Mouse (Mus musculus) heart, postnatal 14 days (tissue): ENCODE measurements around the gene Elmod1. TPM values are rescaled to one million over a fixed set of nuclear protein-coding genes. Genes with fewer than 3 reads are reported as not detected.
A peak's percentile ranks its signal among the peaks of the same experiment; 100 is the strongest.

Experiments used
- DNase-seq, 2 experiments: peaks; one replicate each; pipeline ENCODE4 v3.0.0; 2021 to 2022
- intact Hi-C: fragments of 180-260 bp; cut with DNase I; formaldehyde crosslinking; loops from one replicate; pipeline ENCODE4 v1.15.1; 2025
- total RNA-seq, 2 experiments: library from RNA; stranded (reverse); gene quantifications; 2 replicates each; pipeline ENCODE4 v1.2.3; 2021

Elmod1 gene
- total RNA-seq, 2 experiments from 2014 or later = 0.17 to 0.36 TPM

DNA sequence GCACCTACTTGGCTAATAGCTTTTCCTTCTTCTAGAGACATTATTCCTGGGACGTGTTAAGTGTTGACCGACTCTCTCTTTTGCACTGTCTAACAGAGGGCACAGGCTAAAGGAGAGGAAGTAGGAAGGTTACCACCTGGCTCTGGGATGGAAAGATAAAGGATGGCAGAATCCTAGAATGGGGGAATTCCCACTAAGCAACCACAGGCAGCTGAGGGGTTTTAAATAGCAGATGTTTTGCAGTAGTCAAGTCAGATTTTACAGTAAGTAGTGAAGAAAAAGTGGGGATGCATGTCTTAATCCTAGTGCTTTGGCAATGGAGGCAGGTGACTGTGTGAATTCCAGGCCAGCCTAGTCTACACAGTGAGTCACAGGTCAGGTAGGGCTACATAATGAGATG is 64.3 kb downstream of the Elmod1 start:
- no peak for DNase-seq
- intact Hi-C loops = no loop called here

GRCm38 (mm10) chr9:53910331-53910730 is 64.8 kb downstream of the Elmod1 start:
- no peak for DNase-seq
- intact Hi-C loops = no loop called here

DNA sequence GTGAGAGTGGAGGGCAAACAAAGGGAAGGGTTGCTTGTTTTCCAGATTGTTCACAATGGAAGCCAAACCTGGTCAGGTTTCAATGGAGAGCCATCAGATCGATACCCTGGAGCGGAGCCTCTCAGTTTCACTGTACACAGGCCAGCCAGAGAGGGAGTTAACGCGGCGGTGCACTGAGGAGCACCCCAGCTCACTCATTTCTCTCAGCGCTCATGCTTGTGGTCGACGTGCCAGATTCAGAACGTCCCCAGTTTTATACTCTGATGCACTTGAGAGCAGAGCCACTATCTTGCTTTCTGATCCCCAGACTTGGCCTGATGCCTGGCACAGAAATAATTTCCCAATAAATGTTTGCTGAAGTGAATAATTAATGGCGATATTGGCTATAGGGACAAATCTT is 68.3 kb downstream of the Elmod1 start:
- DNase-seq = no peak
- intact Hi-C loops = no loop called here

GRCm38 (mm10) chr9:53905418-53905817 is 69.7 kb downstream of the Elmod1 start:
- DNase-seq = no peak
- intact Hi-C loops = no loop called here

- intact Hi-C loops = no loop called here
- no peak for DNase-seq
Measured at GRCm38 (mm10) chr9:53903215-53903842, 71.8 kb downstream of the Elmod1 start.

GRCm38 (mm10) chr9:53899836-53900235 is 75.3 kb downstream of the Elmod1 start:
- DNase-seq = no peak
- intact Hi-C loops = loop anchor here (10.0 kb wide), 1 partner anchor 85 kb away; no protein-coding TSS in a partner anchor

DNA sequence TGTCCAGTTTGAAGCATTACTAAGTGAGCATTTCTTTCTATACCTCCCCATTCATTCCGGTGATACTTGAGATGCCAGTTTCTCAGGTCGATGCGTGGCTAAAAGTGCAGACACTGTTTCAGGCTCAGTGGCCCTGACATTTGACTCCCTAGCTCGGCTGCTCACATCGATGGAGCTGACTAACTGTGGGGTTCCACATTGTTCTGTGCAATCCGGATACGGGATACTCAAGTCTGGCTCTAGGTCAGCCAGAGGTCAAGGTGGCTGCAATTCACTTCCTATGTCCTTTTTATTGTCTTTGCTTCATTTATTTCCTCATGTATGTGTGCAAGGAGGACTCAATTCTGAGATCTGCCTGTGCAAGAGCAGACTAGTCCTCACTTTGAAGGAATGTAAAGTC is 79.3 kb downstream of the Elmod1 start:
- no peak for DNase-seq
- intact Hi-C loops = loop anchor here (10.0 kb wide), 1 partner anchor 89 kb away; no protein-coding TSS in a partner anchor

DNA sequence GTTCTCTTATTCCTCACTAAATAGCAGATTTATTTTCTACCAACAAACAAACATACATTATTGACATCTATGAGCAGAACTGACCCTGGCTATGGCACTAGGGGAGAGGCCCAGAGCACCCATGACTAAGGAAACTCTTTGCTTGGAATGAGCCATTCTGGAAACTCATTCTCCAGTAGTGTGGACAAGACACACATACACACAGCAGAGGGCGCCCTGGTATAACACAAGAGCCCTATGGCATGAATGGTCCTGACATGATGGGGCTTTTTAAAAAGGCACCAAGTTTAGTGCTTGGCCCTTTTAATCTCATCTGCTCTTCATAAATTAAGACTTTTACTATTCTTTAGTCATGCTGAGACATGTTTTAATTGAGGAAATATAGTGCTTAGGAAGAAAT is 85.0 kb downstream of the Elmod1 start:
- intact Hi-C loops = loop anchor here (10.0 kb wide), 1 partner anchor 95 kb away; no protein-coding TSS in a partner anchor
- peak; percentile 7 to 16 for DNase-seq

DNA sequence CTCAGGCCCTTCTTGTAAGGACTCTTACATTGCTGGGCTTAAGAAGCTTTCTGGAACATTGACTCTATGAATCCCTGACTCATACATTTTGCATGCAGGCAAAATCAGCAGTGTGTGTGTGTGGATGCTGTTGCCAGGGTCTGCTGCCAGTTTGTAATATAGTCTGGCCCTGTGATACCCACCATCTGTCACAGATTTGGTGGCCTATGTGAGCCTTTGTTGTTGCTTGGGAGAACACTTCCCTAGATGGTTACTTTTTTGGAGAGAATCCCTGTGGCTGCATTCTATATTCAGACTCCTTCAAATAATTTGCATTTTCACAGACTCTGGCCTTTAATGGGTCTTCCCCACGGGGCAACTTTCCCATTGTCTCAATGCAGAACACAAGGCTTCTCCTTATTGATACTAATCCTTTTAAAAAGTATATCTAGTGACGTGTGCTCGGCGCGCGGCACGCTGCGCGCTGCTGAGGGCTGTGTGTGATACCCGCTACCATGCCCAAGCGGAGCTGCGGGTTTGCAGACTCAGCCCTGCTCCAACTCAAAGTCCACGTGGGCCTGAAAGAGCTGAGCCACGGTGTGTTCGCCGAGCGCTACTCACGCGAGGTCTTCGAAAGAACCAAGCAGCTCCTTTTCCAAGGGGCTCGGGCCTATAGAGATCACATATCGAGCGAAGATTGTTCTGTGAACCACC is 91.4 kb downstream of the Elmod1 start:
- intact Hi-C loops = no loop called here
- DNase-seq = no peak

- no peak for DNase-seq
- intact Hi-C loops = no loop called here
Measured at GRCm38 (mm10) chr9:53877423-53877822, 97.7 kb downstream of the Elmod1 start.

DNA sequence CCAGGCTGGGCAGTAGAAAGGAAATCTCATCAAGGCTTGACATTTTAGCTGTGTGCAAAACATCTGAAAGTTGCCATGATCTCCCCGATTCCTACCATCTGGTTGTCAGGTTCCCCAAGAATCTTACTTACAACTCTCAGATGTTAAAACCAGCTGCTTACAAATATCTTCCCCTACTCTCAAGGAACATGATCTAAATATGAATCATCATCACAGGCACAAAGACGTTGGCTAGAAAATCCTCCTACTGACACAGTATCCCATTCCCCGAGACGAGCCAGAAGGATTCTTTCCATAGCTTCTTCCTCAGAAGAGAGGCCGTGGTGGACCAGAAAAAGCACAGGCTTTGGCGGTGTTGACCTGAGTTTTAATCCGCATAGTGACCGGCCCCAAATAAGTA is 101.9 kb downstream of the Elmod1 start:
- intact Hi-C loops = no loop called here
- no peak for DNase-seq

Other genes with a start within 250 kb of the Elmod1 start
- gene Slc35f2, start 203.8 kb downstream of the Elmod1 start, total RNA-seq = under 1 TPM; 0.12 to 0.41 TPM
- gene Sln, start 125.1 kb downstream of the Elmod1 start, total RNA-seq = 10 to 100 TPM; 25.4 to 57.3 TPM
- under 1 TPM; 0.24 to 0.74 TPM for gene Tnfaip8l3, start 93.1 kb upstream of the Elmod1 start, total RNA-seq